Mouse (Mus musculus): Measurements from ENCODE around the gene Dhx15. TPM values are rescaled to one million over a fixed set of nuclear protein-coding genes. Genes with fewer than 3 reads are reported as not detected.

Dhx15 gene
- polyA plus RNA-seq, 1 experiment from 2014 or later = 112 TPM

Small RNA genes lying within 50 kb of the gene (microRNA-seq; reads per million reads assigned to microRNA genes)
- not detected for gene Mir6417

Other genes with a start within 250 kb of the Dhx15 start
- gene Sod3, start 173.3 kb upstream of the Dhx15 start, polyA plus RNA-seq (2014; fragmentation: Nextera tagmentation; extraction: Ambion mirVana) = 0.74 and 0.75 TPM in 2 replicates

Measured in midbrain, embryonic 11.5 days (tissue).